Mouse (Mus musculus) forebrain, embryonic 11.5 days (tissue): ENCODE results near the gene Pagr1a. TPM values are rescaled to one million over a fixed set of nuclear protein-coding genes. Genes with fewer than 3 reads are reported as not detected.

Source experiments
- ATAC-seq: fragments of 200-750 bp; cut with Nextera tagmentation; replicated peaks from 2 replicates; pipeline ENCODE4 v1.8.0; 2017; ENCODE audit warnings: moderate TSS enrichment; ENCODE audit not compliant: low FRiP score
- DNase-seq: peaks from one replicate; pipeline ENCODE4 v3.0.0-alpha.2; 2017; ENCODE audit warnings: low spot score
- H3K27ac ChIP-seq: fragments of 300-500 bp; sonication (generic); 2 replicates; pipeline ENCODE4 v1.5.1; 2014; ENCODE audit warnings: low read depth, low read length
- H3K27me3 ChIP-seq: fragments of 300-500 bp; sonication (generic); 2 replicates; pipeline ENCODE4 v1.6.1; 2014; ENCODE audit warnings: mild to moderate bottlenecking, low read length, mixed read lengths; ENCODE audit not compliant: control insufficient read depth, insufficient read depth
- H3K36me3 ChIP-seq: fragments of 300-500 bp; sonication (generic); 2 replicates; pipeline ENCODE4 v1.6.1; 2014; ENCODE audit warnings: mild to moderate bottlenecking, low read length, moderate library complexity, mixed read lengths; ENCODE audit not compliant: control insufficient read depth, insufficient read depth
- H3K4me1 ChIP-seq: fragments of 300-500 bp; sonication (generic); replicated peaks from 2 replicates; pipeline ENCODE4 v1.6.1; 2014; ENCODE audit warnings: low read length, mixed read lengths; ENCODE audit not compliant: control insufficient read depth, insufficient read depth
- H3K4me2 ChIP-seq: fragments of 300-500 bp; sonication (generic); 2 replicates; pipeline ENCODE4 v1.6.1; 2014; ENCODE audit warnings: low read depth, mild to moderate bottlenecking, low read length, moderate library complexity, mixed read lengths; ENCODE audit not compliant: severe bottlenecking
- H3K4me3 ChIP-seq: fragments of 300-500 bp; sonication (generic); 2 replicates; pipeline ENCODE4 v1.5.1; 2014; ENCODE audit warnings: low read depth, low read length
- H3K9ac ChIP-seq: fragments of 300-500 bp; sonication (generic); 2 replicates; pipeline ENCODE4 v1.6.1; 2014; ENCODE audit warnings: low read length
- H3K9me3 ChIP-seq: fragments of 300-500 bp; sonication (generic); 2 replicates; pipeline ENCODE4 v1.6.1; 2016; ENCODE audit warnings: low read length, mixed read lengths; ENCODE audit not compliant: control insufficient read depth
- WGBS: fragments of 180-500 bp; shearing (Covaris S2); extraction: QIAGEN DNeasy Blood & Tissue Kit; methylation state at CpG from one replicate; pipeline ENCODE4 v1.1.7; 2014; 5-methylcytosine and 5-hydroxymethylcytosine counted together
- polyA plus RNA-seq: library from polyadenylated mRNA; unstranded; fragments of >200 nt; fragmentation: Nextera tagmentation; extraction: Ambion mirVana; gene quantifications from 2 replicates; pipeline ENCODE4 v1.2.1, GENCODE M21; 2014

Gene Pagr1a
- polyA plus RNA-seq, 1 experiment from 2014 or later = 72.4 TPM

DNA sequence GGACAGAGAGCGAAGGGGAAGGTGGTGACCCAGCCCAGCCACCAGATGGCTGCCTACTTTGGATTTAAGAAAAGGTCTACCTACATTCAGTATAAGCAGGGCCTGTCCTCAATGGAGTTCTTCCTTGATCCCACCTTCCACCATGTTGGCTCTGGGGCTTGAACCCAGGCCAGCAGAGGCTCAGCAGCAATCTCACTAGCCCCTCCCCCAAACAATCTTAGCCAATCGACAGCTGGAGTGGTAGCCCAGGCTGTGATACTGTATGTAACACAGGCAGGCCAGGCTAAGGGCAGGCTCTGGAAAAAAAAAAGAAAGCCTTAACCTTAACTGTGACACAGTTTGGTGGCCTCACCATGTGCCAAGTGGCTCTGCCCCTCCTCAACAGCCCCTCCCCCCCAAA is 5.4 kb downstream of the Pagr1a start:
- no peak for DNase-seq
- H3K4me1 ChIP-seq = peaks cover 6% of the 10 kb centered on the region
- no peak overlapping the region for H3K9ac ChIP-seq
- no peaks in the 10 kb centered on the region for H3K27me3 ChIP-seq
- peaks cover 2% of the 10 kb centered on the region for H3K36me3 ChIP-seq
- H3K4me3 ChIP-seq = no peak overlapping the region
- WGBS = 60% methylated on average over 2 of the region's 2 CpGs
- ATAC-seq = no peak
- H3K4me2 ChIP-seq = no peak overlapping the region
- no peak overlapping the region for H3K27ac ChIP-seq
- H3K9me3 ChIP-seq = no peaks in the 10 kb centered on the region

DNA sequence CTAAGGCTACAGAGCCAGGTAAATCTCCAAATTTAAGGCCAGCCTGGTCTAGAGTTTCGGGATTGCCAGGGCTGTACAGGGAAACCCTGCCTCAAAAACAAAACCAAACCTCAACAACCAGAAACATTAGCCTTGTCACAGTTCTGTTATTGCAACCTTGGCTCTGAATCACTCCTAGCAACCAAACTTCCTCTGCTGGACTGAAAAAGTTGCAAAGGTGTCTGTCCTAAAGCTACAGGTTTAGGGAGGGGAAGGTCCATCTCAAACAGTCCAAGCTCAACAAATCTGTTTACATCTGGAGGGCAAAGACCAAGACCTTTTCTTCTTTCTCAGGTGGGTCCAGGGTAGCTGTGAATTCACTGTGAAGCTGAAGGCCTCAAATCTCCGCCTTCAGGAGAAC is 6.1 kb downstream of the Pagr1a start:
- Histone ChIP-seq H3K9ac (no peak overlapping the region), H3K4me1 (peaks cover 6% of the 10 kb centered on the region), H3K4me3 (no peak overlapping the region), H3K27ac (no peak overlapping the region), H3K36me3 (peaks cover 2% of the 10 kb centered on the region), H3K27me3 (no peaks in the 10 kb centered on the region), H3K9me3 (no peaks in the 10 kb centered on the region), H3K4me2 (no peak overlapping the region)
- 97% methylated on average over 2 of the region's 2 CpGs for WGBS
- DNase-seq (no peak), ATAC-seq (no peak)

DNA sequence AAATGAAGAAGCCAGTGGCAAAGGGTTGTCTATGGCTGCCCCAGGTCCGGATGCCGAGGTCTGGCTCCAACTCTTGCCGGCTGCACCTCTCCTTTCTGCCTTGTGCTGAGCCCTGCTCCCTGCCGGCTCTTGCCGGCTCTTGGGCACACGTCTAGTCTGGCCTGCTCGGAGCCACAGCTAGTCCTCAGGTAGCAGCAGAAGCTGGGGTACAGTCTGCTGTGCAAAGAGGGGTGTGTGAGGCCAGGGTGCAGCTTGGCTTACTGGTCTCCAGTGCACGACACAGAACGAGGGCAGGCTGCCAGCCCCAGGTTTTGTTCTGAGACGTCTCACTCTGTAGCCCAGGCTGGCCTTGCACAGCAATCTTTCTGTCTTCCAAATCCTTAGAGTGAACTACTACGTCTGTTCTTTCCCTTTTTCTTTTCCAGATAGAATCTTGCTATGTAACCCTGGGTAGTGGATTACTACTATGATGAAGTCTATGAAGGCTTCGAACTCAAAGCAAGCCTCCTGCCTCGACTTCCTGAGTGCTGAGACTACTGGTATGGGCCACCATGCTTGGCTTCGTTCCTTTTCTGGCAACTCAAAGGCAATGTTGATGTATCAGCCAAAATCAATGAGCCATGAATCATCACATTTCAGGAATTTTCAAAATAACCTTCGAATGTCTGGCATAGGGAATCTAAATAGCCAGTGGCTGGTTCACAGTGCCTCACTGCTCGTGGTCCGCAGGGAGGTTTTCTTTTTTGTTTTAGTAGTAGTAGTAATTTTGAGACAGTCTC is 7.7 kb downstream of the Pagr1a start:
- Histone ChIP-seq H3K4me1 (no peaks in the 10 kb centered on the region), H3K9me3 (no peaks in the 10 kb centered on the region), H3K9ac (no peak overlapping the region), H3K4me3 (no peak overlapping the region), H3K27ac (no peak overlapping the region), H3K36me3 (peaks cover 2% of the 10 kb centered on the region), H3K4me2 (no peak overlapping the region), H3K27me3 (no peaks in the 10 kb centered on the region)
- no peak for ATAC-seq
- WGBS = 88% methylated on average over 17 of the region's 17 CpGs
- DNase-seq = no peak

DNA sequence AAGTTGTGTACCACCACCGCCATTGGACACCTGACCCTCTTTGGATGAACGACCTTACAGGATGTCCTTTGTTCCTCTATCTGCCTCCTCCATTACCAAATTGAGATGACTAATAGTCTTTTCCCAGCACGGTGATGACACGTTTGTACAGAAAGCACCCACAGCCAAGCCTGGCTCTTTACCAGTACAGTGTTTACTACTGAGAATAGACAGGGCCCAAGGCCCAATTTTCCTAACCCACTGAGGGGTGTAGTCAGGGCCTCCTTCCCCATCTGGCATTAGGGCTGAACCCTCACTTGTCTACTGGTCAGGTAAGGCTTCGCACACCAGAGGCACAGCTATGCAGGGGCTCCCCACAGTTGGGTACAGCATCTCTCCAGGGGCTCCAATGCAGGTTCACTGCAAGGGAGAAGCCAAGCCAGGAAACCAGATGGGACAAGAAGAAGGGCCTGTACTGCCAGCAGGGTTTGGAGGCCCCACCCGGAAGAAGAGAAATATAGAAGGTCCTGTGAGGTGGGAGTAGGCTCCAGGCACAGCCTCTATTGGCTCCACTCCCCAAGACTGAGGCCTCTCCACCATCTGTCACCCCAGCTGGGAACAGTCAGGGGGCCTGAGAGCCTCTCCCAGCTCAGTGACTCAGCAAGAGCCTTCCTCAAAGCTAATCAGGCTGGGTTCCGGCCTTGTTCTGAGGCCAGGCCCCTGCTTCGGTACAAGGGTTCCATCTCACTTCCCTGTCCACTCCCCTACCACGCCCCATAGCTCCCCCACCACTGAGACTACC is 8.7 kb downstream of the Pagr1a start:
- peaks cover under 1% of the 10 kb centered on the region; the same call in 1 of the 2 replicates for H3K36me3 ChIP-seq
- H3K4me2 ChIP-seq = no peak overlapping the region
- H3K4me1 ChIP-seq = no peaks in the 10 kb centered on the region
- ATAC-seq = peak; percentile 51; the same call in 1 of the 2 replicates
- no peaks in the 10 kb centered on the region for H3K27me3 ChIP-seq
- peak overlapping the region; percentile 4; the same call in 1 of the 2 replicates for H3K27ac ChIP-seq
- no peak overlapping the region for H3K4me3 ChIP-seq
- DNase-seq = no peak
- H3K9me3 ChIP-seq = no peaks in the 10 kb centered on the region
- H3K9ac ChIP-seq = peak overlapping the region; percentile 8; the same call in 1 of the 2 replicates
- WGBS = 78% methylated on average over 9 of the region's 9 CpGs

GRCm38 (mm10) chr7:127007313-127008024 is 9.7 kb downstream of the Pagr1a start:
- Histone ChIP-seq H3K27ac (no peak overlapping the region), H3K4me3 (no peak overlapping the region), H3K4me2 (no peak overlapping the region), H3K9me3 (no peaks in the 10 kb centered on the region), H3K9ac (no peak overlapping the region), H3K27me3 (no peaks in the 10 kb centered on the region), H3K36me3 (no peaks in the 10 kb centered on the region), H3K4me1 (no peaks in the 10 kb centered on the region)
- DNase-seq (no peak), ATAC-seq (no peak)
- WGBS = 86% methylated on average over 6 of the region's 6 CpGs

DNA sequence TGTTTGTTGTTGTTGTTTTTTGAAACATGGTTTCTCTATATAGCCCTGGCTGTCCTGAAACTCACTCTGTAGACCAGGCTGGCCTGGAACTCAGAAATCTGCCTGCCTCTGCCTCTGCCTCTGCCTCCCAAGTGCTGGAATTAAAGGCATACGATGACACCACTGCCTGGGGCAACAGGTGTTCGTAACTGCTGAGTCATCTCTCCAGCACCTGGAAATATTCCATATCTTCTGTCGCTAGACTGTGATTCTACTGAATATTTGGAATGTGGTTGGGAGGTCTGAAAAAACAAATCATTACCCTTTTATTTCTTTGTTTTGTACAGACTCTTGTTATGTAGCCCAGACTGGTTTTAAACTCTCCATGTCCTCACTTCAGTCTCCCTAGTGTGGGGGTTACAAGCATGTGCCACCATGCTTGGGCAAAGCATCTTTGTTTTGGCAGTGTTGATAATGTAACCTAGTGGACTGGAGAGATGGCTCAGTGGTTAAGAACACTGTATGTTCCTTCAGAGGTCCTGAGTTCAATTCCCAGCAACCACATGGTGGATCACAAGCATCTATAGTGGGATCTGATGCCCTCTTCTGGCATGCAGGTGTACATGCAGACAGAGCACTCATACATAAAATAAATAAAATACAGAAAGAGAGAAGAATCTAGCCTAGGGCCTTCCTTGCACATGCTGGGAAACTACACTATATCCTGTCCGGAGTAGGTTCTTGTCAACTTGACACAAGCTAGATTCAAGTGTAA is 12.9 kb downstream of the Pagr1a start:
- DNase-seq (no peak), ATAC-seq (no peak)
- H3K27me3 ChIP-seq = no peaks in the 10 kb centered on the region
- H3K9me3 ChIP-seq = no peaks in the 10 kb centered on the region
- no peaks in the 10 kb centered on the region for H3K4me1 ChIP-seq
- H3K4me2 ChIP-seq = no peak overlapping the region
- no peak overlapping the region for H3K4me3 ChIP-seq
- no peak overlapping the region for H3K9ac ChIP-seq
- no peaks in the 10 kb centered on the region for H3K36me3 ChIP-seq
- WGBS = 86% methylated on average over 4 of the region's 4 CpGs
- H3K27ac ChIP-seq = no peak overlapping the region

GRCm38 (mm10) chr7:127003620-127004019 is 13.5 kb downstream of the Pagr1a start:
- H3K36me3 ChIP-seq = no peaks in the 10 kb centered on the region
- ATAC-seq (no peak), DNase-seq (no peak)
- no peaks in the 10 kb centered on the region for H3K27me3 ChIP-seq
- no peak overlapping the region for H3K4me3 ChIP-seq
- no peaks in the 10 kb centered on the region for H3K4me1 ChIP-seq
- no peak overlapping the region for H3K9ac ChIP-seq
- 91% methylated on average over 5 of the region's 5 CpGs for WGBS
- H3K4me2 ChIP-seq = no peak overlapping the region
- no peak overlapping the region for H3K27ac ChIP-seq
- H3K9me3 ChIP-seq = no peaks in the 10 kb centered on the region

DNA sequence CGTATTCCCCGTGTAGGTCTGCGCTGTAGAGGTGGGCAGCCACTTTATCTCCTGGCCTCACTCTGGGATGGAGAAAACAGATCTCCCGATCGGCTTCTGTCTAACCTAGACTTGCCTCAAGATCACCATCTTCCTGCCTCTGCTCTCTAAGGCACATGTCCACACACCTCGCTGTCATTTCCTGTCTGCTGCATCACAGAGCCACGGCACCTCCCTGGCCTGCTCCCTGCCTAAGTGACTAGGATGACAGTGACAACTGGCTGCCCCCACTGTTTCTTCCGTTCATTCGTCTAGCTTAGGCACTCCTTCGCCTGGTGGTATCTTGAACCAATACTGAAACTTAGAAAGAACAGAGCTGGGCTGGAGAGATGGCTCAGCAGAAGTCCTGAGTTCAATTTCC is 17.6 kb downstream of the Pagr1a start:
- Histone ChIP-seq H3K4me3 (no peak overlapping the region), H3K27me3 (no peaks in the 10 kb centered on the region), H3K4me2 (no peak overlapping the region), H3K9me3 (no peaks in the 10 kb centered on the region), H3K4me1 (no peaks in the 10 kb centered on the region), H3K27ac (no peak overlapping the region), H3K36me3 (no peaks in the 10 kb centered on the region), H3K9ac (no peak overlapping the region)
- 87% methylated on average over 10 of the region's 10 CpGs for WGBS
- ATAC-seq (no peak), DNase-seq (no peak)
